Mouse (Mus musculus) lung, embryonic 15.5 days (tissue): ENCODE measurements at regions not wholly inside any gene's neighbourhood (a gene's known extent, or its start where the extent isn't known, plus 50 kb on each side); places are given as distances from the start of the nearest gene placed in this dataset.
A peak's percentile ranks its signal among the peaks of the same experiment; 100 is the strongest.

Experiments used
- ATAC-seq: fragments of 200-750 bp; cut with Nextera tagmentation; 2 replicates; pipeline ENCODE4 v1.8.0; 2017; ENCODE audit warnings: moderate number of reproducible peaks, borderline replicate concordance; ENCODE audit not compliant: low FRiP score, low TSS enrichment; ENCODE audit errors: extremely low read depth
- H3K27ac ChIP-seq: fragments of 300-500 bp; sonication (generic); 2 replicates; pipeline ENCODE4 v1.5.1; 2015; ENCODE audit warnings: moderate library complexity, mild to moderate bottlenecking, inconsistent platforms
- H3K27me3 ChIP-seq: fragments of 300-500 bp; sonication (generic); 2 replicates; pipeline ENCODE4 v1.6.1; 2015; ENCODE audit warnings: inconsistent platforms
- H3K36me3 ChIP-seq: fragments of 300-500 bp; sonication (generic); 2 replicates; pipeline ENCODE4 v1.6.1; 2015; ENCODE audit warnings: inconsistent platforms
- H3K4me1 ChIP-seq: fragments of 300-500 bp; sonication (generic); 2 replicates; pipeline ENCODE4 v1.6.1; 2015; ENCODE audit warnings: inconsistent platforms
- H3K4me2 ChIP-seq: fragments of 300-500 bp; sonication (generic); 2 replicates; pipeline ENCODE4 v1.6.1; 2015; ENCODE audit warnings: inconsistent platforms, mild to moderate bottlenecking, moderate library complexity
- H3K4me3 ChIP-seq: fragments of 300-500 bp; sonication (generic); 2 replicates; pipeline ENCODE4 v1.5.1; 2015; ENCODE audit warnings: mild to moderate bottlenecking, inconsistent platforms
- H3K9ac ChIP-seq: fragments of 300-500 bp; sonication (generic); 2 replicates; pipeline ENCODE4 v1.6.1; 2015; ENCODE audit warnings: inconsistent platforms
- H3K9me3 ChIP-seq: fragments of 300-500 bp; sonication (generic); 2 replicates; pipeline ENCODE4 v1.6.1; 2016; ENCODE audit warnings: inconsistent platforms
- WGBS: fragments of 180-500 bp; shearing (Covaris S2); methylation state at CpG from one replicate; pipeline ENCODE4 v1.1.7; 2015; 5-methylcytosine and 5-hydroxymethylcytosine counted together

DNA sequence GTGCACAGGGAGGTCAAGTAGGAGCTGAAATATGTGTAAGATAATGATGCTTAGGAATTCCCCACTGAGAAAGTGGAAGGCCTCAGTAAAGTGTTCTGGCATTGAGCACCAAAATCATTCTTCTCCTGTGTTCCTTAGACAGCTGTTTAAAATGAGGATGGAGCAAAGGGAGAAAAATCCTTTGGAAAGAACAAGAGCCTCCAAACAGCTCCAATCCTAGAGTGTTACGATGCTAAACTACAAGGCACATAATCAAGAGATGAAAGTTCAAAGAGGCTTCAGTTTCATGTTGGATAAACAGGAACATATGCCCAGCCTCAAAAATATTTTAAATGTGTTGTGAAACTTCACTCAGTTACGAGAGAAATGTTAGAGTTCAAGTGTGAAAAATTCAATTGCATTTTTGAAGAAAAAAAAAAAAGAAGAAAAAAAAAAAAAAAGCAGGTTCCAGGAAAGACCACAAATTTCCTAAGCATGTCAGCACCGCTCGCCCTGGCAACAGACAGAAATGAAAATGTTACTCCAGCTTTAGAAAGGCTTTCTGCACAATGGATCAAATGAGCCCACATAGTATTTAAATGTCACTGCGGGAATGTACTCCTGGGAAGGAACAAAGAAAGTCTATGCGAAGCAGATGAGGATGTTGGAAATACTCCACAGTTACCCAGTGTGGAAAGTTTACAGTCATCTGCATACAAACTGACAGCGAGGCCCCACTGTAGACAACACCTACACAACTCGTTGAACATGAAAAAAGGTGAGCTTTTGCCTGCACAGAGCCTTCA, 116.5 kb upstream of the Prkd1 start:
- H3K9ac ChIP-seq = no peak overlapping the region
- no peaks in the 10 kb centered on the region for H3K4me1 ChIP-seq
- no peaks in the 10 kb centered on the region for H3K36me3 ChIP-seq
- H3K27ac ChIP-seq = no peak overlapping the region
- no peak for ATAC-seq
- WGBS = 64% methylated on average over 8 of the region's 8 CpGs
- H3K4me2 ChIP-seq = no peak overlapping the region
- no peak overlapping the region for H3K4me3 ChIP-seq
- no peaks in the 10 kb centered on the region for H3K9me3 ChIP-seq
- H3K27me3 ChIP-seq = no peaks in the 10 kb centered on the region

DNA sequence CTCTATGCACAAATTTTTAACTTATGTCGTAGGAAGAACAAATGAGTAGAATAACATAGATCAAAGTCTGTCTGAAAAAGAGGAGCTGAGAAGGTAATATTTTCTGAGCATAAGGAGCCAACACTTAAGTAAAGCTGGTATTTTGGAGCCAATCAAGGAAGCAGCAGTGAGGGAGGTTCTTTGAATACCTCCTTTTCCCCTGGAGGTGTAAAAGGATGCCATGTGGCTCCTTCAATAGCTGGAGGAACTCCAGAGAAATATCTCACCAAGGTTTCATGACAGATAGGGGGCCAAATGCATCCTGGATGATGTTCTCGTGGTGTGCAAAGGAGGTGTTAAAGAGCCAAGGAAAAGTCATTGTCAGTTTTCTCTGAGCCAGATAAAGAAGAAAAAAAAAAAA, 115.6 kb upstream of the Prkd1 start:
- H3K36me3 ChIP-seq = no peaks in the 10 kb centered on the region
- WGBS = 48% methylated on average over 2 of the region's 2 CpGs
- no peak overlapping the region for H3K4me2 ChIP-seq
- H3K9ac ChIP-seq = no peak overlapping the region
- no peaks in the 10 kb centered on the region for H3K27me3 ChIP-seq
- no peak overlapping the region for H3K27ac ChIP-seq
- H3K9me3 ChIP-seq = no peaks in the 10 kb centered on the region
- H3K4me3 ChIP-seq = no peak overlapping the region
- no peak for ATAC-seq
- no peaks in the 10 kb centered on the region for H3K4me1 ChIP-seq

DNA sequence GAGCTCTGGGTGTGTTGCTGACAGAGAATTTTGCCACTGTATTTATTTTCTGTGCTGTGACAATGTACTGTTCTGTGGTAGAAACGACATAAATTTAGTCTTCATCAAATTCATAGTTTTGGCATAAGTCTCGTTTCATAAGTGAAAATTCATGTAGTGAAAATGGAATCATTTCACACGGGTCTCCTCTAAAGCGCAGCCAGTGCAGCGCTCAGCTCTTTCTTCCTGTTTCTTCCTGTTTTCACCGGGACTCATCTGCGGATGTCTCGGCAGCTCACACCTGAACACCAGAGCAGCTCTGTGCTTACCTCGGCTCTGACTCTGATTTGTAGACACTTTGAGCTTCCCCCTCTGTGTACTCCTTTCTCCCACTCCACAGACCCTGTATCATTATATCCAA, 85.2 kb upstream of the Prkd1 start:
- ATAC-seq = no peak
- Histone ChIP-seq H3K27ac (no peak overlapping the region), H3K4me2 (no peak overlapping the region), H3K4me1 (no peaks in the 10 kb centered on the region), H3K36me3 (no peaks in the 10 kb centered on the region), H3K9me3 (no peaks in the 10 kb centered on the region), H3K4me3 (no peak overlapping the region), H3K9ac (no peak overlapping the region), H3K27me3 (no peaks in the 10 kb centered on the region)
- 76% methylated on average over 9 of the region's 9 CpGs for WGBS

DNA sequence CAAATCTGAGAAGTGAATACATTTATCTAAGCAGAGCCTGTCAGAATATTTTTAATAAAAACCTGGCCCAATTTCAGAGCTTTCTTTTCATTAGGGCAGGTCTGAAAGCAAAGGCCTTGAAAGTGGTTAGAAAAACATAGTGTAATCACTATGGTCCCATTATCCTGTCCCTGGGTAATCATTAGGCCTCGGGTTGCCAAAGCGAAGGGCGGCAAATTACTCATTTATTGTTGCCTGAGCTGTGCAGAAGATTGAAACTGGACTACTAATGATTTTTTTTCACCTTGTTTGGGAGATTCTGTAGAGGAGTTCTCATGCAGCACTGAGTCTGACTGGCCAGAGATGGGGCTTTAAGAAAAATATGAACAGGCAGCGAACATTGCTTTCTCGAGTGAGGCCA, 63.7 kb upstream of the Prkd1 start:
- H3K4me2 ChIP-seq = no peak overlapping the region
- H3K9ac ChIP-seq = no peak overlapping the region
- H3K27me3 ChIP-seq = no peaks in the 10 kb centered on the region
- H3K27ac ChIP-seq = no peak overlapping the region
- no peaks in the 10 kb centered on the region for H3K9me3 ChIP-seq
- no peak for ATAC-seq
- H3K4me3 ChIP-seq = no peak overlapping the region
- H3K36me3 ChIP-seq = no peaks in the 10 kb centered on the region
- WGBS = 77% methylated on average over 5 of the region's 5 CpGs
- no peaks in the 10 kb centered on the region for H3K4me1 ChIP-seq

DNA sequence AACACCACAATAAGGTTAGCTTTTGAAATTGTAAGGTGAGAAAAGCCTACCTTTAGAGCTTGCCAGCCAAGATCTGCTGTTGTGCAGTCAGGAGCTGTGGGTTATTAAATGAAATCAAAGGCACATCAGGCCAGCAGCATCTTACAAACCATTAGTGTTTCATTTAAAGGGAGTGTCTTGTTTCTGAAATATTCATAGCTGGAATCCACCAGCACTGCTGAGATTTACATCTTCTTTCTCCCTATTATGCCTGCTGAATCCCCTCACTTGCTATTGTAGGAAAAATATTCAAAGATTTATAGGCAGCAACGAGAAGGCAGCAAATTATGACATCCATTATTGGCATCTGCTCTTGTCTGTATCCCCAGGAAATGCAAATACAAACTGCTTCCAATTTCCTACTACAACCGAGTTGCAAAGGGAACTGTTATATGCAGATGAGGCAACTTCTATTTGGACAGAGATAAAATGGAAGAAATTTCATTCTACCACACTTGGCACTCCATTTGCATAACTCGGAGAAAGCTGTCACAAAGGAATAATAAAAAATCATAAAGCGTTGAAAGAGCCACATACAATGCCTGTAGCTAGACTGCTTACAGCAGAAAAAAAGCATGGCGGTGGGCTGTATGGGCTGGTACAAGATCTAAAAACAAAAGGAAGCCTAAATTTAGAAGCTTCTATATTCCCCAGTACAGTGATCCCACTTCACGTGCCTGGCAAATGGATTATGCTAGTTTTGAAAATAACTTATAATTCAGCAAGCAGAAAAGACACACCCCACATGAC, 60.3 kb upstream of the Prkd1 start:
- no peak overlapping the region for H3K4me3 ChIP-seq
- no peaks in the 10 kb centered on the region for H3K9me3 ChIP-seq
- no peak for ATAC-seq
- H3K27ac ChIP-seq = no peak overlapping the region
- no peaks in the 10 kb centered on the region for H3K4me1 ChIP-seq
- 73% methylated on average over 6 of the region's 6 CpGs for WGBS
- no peak overlapping the region for H3K4me2 ChIP-seq
- H3K36me3 ChIP-seq = no peaks in the 10 kb centered on the region
- H3K9ac ChIP-seq = no peak overlapping the region
- no peaks in the 10 kb centered on the region for H3K27me3 ChIP-seq

DNA sequence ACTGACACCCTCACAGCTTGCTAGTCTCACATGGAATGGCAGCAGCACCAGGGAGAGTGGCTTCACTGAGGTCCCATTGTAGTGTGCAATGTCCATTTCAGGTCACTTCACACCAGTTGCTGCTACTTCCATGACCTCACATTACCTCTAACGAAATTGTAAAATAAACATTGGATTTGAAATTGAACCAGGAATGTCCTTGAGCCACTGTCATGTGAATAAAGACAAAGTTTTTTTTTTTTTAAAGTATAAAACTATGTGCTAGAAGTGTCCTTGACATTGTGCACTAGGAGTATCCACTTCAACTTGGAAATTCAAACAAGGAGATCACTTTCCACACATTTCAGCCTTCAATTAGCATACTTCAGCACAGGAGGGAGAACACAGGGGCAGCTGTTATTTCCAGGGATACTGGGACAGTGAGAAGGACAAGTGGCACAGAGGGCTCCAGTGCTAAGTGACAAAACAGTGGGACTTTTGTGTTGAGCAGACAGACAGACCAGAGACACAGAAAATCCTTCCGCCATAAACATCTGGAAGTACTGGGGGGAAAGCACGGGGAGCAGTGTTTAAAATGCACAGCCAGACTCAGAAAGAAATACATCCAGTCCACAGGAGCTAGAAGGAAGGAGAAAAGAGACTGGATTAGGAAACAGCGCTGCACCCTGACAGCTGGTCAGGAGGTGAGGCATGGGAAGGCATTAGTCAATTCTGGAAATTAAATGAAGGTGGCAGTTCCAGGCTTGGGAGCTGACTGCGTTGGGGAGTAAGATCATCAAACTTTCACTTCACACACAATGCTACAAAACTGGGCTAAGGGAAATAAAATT, 49.9 kb upstream of the Prkd1 start:
- peak overlapping the region; percentile 20; the same call in 1 of the 2 replicates for H3K4me2 ChIP-seq
- 20% methylated on average over 5 of the region's 5 CpGs for WGBS
- H3K4me3 ChIP-seq = no peak overlapping the region
- no peaks in the 10 kb centered on the region for H3K9me3 ChIP-seq
- peak; percentile 86; the same call in 1 of the 2 replicates for ATAC-seq
- peak overlapping the region; percentile 74 for H3K27ac ChIP-seq
- H3K27me3 ChIP-seq = no peaks in the 10 kb centered on the region
- no peaks in the 10 kb centered on the region for H3K36me3 ChIP-seq
- no peak overlapping the region for H3K9ac ChIP-seq
- H3K4me1 ChIP-seq = peaks cover 7% of the 10 kb centered on the region
